Mouse (Mus musculus) frontal cortex, postnatal 10 days (tissue): ENCODE results near the gene Sphk1.
"Not testable (repeated sequence)": the region's sequence is repeated elsewhere in the genome, so short reads cannot be mapped to it uniquely, and the experiment has no call there.

Experiments
- DNase-seq, 2 experiments: peaks; one replicate each; pipeline ENCODE4 v3.0.0; 2022; ENCODE audit warnings: low spot score in 2 of 2, mixed read lengths in 1 of 2

Gene Sphk1

DNA sequence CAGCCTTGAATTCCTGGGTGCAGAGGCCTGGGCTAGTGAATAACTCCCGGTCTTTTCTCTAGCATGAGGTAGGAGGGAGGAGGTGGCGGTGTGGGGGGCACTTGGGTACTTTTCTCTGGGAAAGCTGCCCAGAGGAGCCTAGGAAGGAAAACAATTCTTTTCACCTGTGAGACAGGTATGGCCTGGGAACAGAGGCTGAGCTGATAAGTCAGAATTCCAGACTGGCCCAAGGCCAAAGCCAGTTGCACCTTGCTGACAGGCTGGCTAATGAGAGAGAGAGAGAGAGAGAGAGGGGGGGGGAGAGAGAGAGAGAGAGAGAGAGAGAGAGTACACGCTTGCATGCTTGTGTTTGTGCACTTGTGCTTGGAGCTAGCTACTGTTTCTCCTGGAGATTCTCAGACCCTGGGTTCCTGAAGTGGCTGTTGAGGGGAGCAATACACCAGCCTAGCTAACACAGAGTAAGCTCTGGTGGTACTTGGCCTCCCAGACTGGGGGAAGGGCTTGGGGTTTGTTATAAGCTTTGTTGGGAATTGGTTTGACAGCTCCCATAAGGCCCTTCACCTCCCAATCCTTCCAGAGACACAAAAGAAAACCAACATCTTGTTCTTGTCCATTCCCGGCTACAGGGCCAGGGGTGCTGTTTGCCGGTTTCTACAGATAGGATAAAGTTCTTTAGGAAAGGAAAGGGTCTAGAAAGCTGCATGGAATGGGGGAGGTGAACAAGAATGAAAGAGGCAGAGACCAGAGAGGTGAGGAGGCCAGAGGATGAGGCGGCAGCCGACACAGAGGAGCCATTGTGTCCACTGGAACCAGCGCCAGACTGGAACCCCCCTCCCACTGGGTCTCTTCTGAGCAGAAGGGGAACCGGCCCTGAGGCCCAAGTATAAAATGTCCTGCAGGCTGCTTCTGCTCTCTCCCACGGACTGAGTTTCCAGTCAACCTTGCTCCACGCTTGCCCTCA is at the start of gene Sphk1:
Sphk1 (plus strand) TSS at position 739 of the 961 bp plus-strand sequence.
- DNase-seq = peak in 1 of 2 experiments; percentile 16

DNA sequence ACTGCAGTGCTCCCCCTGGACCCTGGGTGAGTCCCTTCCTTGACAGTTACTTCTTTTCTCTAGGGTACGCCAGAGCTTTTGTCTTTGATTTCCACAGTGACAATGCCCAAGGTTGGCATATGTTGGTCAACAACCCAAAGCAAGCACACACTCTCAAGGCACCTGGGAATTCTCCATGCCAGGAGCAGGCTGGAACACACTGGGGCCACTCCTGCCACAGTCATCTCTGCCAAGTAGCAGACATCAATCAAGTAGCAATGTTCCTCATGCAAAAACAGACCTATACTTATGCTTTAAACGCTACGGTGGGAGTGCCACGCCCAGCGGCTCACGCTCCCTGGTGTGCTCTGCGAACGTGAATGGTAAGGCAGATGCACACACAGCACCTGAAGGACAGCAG is 49.8 kb upstream of the Sphk1 start:
- DNase-seq = no peak

DNA sequence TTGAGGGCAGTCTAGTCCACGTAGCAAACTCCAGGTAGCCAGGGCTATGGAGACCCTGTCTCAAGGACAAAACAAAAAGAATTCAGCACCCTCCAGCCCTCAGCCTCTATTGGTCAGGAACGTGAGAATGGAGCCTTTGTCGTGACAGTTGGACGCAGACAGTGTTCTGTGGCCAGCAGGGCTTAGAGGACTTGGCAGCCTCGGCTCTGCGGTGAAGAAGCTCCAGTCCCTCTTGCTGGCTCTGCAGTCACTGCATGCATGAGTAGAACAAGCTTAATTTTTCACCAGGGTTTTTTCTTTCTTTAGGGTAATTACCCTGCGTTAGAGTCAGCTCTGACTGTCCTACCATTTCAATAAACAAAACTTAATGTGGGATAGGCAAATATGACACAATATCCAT is 48.9 kb upstream of the Sphk1 start:
- DNase-seq = no peak

DNA sequence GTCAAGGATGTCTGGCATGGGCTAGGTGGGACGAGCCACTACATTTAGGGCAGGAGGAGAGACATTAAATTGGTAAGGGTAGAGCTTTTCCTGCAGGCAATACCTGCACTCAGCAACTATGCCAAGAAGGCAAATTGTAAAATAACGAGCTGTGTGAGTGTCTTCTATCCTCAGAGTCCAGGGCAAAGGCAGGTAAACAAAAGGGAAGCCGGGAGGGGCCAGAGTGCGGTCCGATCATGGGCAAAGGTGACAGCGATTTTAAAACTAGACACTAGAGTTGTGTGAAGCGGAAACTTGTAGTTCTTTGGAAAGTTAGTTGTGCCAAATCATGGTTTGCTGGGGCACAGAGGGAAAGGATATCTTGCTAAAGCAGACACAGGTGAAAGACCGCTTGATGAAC is 46.5 kb upstream of the Sphk1 start:
- no peak for DNase-seq

DNA sequence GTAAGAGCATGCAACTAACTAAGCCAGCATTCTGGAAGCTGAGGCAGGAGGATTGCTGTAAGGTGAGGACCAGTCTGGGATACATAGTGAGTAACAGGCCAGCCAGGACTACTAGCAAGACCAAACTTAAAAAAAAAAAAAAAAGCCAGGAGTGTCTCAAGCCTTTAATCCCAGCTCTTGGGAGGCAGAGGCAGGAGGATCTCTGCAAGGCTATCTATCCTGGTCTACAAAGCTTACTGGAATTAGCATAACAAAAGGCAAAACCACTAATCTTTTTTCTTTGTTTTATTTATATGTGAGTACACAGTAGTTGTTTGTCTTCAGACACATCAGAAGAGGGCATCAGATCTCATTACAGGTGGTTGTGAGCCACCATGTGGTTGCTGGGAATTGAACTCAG is 42.5 kb upstream of the Sphk1 start:
- no peak for DNase-seq

DNA sequence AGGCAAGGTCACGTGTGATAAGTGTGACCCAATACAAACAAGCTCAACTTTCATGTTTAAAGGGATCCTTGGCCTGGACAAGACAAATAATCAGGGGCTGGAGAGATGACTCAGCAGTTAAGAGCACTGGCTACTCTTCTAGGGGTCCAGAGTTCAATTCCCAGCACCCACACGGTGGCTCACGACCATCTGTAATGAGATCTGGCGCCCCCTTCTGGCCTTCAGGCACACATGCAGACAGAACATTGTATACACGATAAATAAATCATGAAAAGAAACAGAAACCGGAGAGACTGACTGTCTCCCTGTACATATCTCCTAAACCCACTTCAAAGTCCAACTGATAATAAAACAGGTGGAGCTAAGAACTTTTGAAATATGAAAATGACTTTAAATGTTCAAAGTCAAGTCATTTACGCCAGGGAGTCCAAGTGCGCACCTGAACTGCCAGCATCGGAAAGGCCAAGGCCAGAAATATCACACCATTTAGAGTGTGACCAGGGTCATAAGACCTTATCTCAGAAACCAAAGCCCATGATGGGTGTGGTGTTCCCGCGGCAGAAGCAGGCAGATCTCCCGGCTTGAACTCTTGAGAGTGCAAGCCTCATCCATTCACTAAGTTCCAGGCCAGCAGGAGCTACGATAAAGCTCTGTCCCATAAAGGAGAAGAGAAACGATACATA is 41.9 kb upstream of the Sphk1 start:
- DNase-seq = no peak

DNA sequence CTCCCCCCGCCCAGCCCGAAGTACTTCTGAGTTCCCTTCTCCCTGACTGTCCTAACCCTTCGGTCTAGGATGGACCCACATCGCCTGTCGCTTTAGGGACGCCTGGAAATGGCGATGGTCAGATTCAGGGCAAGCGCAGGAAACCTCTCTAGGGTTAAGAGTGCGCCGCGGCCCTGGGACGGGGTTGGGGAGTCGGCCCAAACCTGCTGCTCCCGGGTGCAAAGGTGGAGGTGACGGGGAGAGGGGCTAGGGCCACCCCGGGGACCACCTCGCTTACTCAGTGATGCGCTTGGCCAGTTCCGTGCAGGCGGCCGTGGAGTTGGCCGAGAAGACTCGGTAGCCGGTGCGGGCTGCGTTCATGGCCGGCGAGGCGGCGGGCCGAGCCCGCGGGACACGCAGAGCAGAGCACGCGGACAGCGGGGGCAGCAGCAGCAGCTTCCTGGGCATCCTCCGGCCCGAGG is 40.9 kb upstream of the Sphk1 start:
- DNase-seq = no peak

DNA sequence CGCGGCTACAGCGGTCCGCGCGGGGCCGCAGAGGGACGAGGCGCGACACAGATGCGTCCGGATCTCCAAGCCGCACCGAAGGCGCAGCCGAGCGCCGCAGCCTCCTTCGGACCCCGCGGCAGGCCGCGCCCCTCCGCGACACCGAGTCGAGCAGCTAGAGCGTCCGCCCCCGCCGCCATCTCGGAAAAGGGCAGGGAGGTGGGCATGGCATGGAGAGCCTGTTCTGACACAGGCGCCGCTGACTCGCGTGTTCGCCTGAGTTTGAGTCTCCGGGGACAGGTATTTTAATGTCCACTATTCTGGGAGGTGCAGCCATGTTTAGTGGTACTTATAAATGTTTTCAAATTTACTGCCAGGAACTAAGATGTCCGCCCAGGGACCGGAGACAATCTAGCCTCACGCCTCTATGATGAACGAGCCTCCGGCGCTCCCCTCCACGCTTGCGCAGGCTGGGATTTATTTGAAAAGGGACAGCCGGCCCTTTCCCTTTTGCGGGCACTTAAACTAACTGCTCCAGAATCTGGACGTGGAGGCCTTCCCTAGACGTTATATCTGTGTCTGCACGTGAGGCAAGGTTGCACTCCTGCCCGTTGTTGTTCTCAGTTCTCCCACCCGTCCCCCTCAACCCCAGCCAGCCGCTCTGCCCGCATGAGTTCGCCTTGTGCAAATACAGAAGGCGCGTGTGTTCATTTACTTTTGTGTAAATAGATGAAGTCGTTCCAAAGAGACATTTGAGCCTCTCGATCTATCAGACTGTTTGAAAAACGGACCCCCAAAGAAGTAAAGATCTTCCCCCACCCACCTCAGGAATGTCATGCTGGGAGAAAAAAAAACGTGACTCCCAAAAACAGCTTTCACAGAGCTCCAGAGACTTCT is 40.3 kb upstream of the Sphk1 start:
- peak; percentile 72 to 86 for DNase-seq

DNA sequence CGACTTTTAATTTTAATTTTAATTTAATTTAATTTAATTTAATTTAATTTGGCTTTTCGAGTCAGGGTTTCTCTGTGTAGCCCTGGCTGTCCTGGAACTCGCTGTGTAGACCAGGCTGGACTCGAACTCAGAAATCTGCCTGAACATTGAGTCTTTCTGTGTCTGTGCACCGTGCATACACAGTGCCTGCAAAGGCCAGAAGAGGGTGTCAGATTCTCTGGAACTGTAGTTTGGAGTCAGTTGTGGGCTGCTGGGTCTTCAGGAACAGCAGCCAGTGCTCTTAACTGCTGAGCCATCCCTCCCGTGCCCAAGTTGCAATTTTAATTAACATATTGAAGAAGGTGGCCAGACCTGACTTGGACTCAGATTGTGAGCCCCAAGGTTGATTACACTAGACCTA is 39.4 kb upstream of the Sphk1 start:
- DNase-seq = no peak

DNA sequence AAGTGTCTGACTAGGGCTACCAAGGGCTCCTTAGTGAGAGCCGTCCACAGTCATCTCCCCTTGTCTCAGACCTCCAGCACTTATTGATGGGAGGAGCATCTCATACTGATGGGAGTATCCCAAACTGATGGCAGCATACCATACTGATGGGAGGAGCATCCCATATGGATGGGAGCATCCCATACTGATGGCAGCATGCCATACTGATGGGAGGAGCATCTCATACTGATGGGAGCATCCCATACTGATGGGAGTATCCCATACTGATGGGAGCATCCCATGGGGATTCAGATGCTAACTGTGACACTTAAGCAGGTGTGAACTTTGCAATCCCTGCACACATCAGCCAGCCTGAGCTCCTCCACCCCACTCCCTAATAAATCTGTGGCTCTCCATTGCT is 38.2 kb upstream of the Sphk1 start:
- DNase-seq = not testable (repeated sequence)

DNA sequence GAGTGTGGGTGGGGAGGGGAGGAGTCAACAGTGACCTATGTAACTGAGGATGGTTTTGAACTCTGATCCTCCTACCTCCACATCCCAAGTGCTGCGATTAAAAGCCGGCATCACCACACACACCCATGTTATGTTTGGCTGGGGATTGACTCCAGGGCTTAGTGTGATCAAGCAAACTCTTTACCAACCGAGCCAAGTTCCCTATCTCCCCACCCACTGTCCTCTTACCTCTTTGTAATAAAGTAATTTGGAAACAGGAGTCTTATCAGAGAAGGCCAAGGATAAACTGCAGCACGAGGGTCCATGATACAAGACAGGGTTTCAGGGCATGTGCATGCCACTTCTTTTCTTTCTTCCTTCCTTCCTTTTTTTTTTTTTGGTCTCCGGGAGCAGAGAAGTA is 37.5 kb upstream of the Sphk1 start:
- no peak for DNase-seq

DNA sequence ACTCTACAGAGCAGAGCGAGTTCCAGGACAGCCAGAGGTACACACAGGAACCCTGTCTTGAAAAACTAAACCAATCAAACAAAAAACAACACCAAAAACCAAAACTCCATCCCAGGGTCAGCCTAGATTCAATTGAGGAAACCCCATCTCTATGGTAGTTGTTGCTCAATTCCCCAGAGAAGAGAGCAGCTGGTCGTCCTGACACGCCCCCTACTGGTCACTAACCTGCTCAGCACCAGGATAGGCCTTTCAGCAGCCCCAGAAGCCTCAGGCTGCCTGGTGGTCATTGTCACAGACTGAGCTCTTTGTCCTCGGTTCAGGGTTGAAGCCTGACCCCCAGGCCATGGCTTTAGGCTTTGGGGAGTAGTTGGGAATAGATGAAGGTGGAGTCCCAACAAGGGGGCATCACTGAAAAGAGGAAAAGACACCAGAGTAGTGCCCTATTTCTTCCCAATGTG is 36.9 kb upstream of the Sphk1 start, which contains the start of gene Prpsap1:
Prpsap1 (minus strand) TSS at position 408 of the 458 bp plus-strand sequence.
- DNase-seq = no peak

DNA sequence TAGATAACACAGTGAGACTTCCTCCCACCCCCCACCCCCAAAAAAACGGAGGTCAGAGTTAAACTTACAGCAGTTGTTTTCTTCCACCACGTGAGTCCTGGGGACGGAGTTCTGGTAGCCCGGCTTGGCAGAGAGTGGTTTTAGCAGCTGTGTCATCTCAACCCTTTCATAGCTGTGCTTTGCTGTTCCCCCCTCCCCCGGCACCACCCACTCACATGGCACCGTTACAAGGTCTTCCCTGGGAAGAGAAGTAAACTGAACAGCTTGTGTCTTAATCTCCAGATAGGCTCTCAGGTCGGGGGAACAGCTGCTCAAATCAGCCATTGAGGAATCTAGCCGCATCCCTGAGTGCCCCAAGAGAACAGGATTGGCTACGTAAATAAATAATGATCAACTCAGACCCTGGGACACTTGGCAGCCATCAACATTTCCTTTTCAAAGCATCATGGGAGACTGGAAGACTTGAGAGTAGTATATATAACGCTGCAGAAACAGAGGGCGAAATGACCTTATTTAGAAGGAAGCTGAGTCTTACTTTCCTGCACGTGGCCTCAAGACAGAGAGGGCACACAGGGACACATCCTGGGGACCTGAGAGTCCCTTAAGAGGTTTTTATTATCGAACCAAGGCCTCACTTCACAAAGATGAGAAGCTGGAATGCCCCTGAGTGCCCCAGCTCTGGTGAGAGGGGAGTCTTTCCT is 36.1 kb upstream of the Sphk1 start:
- DNase-seq = peak; percentile 48 to 79

DNA sequence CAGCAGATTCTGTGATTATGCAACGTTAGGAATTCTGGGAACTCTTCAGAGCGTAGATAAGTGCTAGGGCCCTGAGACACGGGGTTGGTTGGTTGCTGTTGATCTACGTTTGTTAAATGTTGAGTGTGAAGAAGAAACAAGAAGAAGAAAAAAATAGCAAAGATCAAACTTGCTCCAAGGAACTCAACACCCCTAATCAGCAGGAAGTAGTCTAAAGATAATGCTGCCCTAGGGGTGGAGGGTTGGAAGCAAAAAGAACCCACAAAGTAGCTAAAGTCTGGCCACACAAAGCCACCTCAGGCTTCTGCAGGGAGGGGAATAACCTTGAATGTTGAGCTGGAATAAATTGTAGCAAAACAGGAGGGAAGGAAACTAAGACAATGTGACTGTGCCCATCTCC is 33.4 kb upstream of the Sphk1 start:
- DNase-seq = no peak

DNA sequence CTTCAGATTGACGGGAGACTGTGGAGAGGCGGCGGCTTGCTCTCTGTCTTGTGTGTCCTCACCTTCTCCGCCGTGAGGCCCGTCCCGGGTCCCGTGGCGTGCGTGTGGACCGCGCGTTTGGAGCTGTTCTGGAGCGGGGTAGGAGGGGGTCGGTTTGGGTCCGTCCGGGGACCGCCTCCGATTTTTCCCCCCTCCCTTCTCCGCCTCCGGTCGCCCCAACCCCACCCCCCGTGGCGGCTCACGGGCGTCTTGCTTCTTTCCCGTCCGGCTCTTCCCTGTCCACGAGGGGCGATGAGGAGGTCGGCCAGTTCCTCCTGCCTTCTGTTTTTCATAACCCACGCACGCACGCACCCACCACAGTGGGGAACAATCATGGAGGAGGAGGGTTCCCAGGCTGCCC is 32.1 kb upstream of the Sphk1 start:
- DNase-seq = no peak

DNA sequence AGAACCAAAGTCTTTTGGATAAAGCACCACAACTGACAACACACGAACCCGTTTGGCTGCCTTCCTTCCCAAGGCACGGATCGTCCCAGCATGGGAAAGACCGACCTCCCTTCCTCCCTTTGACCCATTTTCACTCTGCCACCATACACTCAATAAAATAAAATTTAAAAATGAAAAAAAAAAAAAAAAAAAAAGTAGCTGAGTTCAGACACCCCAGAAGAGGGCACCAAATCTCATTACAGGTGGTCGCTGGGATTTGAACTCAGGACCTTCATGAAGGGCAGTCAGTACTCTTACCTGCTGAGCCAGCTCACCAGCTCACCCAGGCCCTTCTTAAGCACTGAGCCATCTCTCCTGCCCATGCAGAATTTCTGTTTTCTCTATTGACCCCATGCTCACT is 31.7 kb upstream of the Sphk1 start:
- no peak for DNase-seq

DNA sequence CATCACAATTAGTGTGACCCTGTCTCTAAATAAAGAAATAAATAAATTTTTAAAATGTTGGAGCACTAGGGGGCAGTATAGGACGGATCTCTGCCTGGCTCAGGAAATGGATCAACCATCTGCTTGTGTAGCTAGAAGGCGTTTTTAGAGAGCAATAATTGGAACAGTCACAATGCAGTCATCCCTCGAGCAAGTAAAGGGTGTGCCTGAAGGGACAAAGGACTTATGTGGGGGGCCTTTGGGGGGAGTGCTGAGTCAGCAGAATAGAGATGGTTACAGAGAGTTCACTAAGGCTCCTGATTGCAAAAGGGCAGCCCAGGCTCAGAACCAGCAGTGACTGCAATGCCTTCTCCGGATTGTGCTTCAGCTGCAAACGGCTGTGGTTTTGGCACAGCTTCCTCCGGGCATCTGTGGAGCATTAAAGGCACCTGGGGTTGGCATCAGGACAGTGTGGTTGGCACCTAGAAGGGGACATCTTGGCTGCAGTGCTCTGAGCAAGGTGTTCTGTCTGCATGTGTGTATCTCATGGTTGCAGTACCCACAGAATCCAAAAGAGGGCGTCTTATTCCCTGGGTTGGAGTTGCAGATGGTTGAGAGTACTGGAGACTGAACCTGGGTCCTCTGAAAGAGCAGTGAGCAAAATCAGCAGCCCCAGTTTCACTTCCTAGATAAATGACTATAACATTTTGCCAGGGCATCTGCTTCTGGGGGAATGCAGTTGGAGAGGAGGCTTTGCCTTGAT is 29.5 kb upstream of the Sphk1 start:
- no peak for DNase-seq

DNA sequence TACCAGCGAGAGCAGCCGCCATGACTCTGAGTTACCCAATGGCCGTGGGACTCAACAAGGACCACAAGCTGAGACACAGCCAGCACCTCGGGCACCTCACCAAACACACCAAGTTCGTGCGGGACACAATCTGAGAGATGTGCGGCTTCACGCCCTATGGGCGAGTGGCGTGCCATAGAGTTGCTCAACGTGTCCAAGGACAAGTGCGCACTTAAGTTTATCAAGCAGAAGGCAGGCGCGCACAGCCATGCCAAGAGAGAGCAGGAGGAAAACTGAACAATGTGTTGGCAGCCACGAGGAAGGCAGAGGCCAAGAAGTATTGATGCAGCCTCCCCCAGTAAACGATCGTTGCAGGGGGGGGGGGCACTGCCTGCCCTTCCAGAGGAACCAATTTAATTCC is 26.2 kb upstream of the Sphk1 start:
- DNase-seq = no peak

DNA sequence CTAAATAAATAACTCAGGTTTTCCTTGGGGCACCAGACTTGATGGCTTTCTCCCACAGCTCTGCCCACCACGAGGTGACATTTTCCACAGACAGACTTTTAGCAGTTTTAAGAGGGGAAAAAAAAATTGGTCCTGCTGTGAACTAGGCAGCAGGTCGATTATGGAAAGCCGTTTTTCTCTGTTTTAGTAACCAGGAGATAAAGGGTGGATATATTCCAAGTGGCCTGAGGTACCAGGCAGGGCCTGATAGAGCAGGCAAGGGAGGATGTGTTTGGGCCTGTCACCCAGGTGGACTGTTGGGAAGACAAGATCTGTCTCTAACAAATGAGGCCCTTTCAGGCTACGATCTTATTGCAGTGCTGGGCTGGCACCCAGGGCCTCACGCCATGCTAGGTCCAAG is 25.2 kb upstream of the Sphk1 start:
- DNase-seq = no peak

DNA sequence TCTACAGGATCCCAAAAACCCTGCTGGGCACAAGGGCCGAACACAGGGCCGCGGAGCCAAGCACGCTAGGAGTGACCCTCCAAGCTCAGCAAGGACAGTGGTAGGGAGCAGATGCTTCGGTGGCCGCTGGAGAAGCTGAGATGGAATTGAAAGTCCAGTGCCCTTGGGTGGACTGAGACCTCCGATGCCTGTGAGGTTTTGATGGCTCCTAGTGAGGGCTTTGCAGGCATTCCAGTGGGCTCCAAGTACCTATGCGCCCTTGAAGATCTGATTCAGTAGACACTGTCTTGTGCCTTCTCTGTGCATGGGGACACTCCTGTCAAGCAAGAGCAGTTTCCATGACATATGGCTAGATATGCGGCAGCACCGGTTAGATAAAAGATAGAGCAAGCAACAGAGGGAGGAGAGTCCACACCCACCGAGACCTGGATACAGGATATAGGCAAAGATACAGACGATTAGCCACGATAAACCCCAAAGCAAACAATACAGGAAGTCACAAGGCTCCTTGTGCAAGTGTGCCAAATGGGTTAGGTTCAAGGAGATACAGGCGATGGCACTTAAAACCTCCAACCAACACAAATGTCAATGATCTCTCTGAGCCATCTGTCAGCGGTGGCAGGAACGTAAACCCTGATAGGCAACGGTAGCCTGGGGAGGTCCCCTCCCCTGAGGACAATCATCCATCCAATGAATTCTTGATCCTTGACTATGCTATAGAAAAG is 24.4 kb upstream of the Sphk1 start:
- DNase-seq = no peak
